Mouse (Mus musculus): ENCODE results near the gene Ss18l1. TPM values are rescaled to one million over a fixed set of nuclear protein-coding genes. Genes with fewer than 3 reads are reported as not detected.

Gene Ss18l1
- total and polyA plus RNA-seq, 3 experiments, result 3.1 to 4.3 TPM; not detected in 1

- Histone ChIP-seq H3K79me2 (ENCODE audit: control insufficient read depth, insufficient read depth, low read length, poor library complexity) (peaks cover 10% of the 10 kb centered on the region), H3K9me3 (replicated peaks; ENCODE audit: insufficient read depth, low read length) (no peaks in the 10 kb centered on the region), H3K4me1 (ENCODE audit: control insufficient read depth in 1 of 2, insufficient read depth in 2 of 2, low read length in 2 of 2) (peaks cover 0 to 8% of the 10 kb centered on the region in 2 experiments; a peak in 3 of 4 replicates), H3K4me3 (ENCODE audit: control insufficient read depth in 1 of 2, insufficient read depth in 1 of 2, low read depth in 2 of 2, low read length in 2 of 2) (no peak overlapping the region), H3K36me3 (ENCODE audit: control insufficient read depth in 1 of 2, insufficient read depth in 2 of 2, low read length in 2 of 2) (peaks cover 0 to 5% of the 10 kb centered on the region in 2 experiments; a peak in 3 of 4 replicates), H3K27ac (ENCODE audit: control insufficient read depth, low read depth, low read length) (no peak overlapping the region), H3K27me3 (ENCODE audit: control insufficient read depth in 1 of 2, insufficient read depth in 2 of 2, low read length in 2 of 2) (no peaks in the 10 kb centered on the region), H3K9ac (ENCODE audit: control insufficient read depth, low read depth, low read length, poor library complexity, severe bottlenecking) (no peak overlapping the region)
- TF ChIP-seq POLR2A (IDR thresholded peaks at IDR 0.05; ENCODE audit: control insufficient read depth in 1 of 2, insufficient read depth in 1 of 2, low read depth in 1 of 2, low read length in 2 of 2, poor library complexity in 1 of 2) (no peak), MAX (IDR thresholded peaks at IDR 0.05; ENCODE audit: low read length) (no peak), GATA1 (IDR thresholded peaks at IDR 0.05; ENCODE audit: low read depth, low read length) (no peak), SMC3 (IDR thresholded peaks at IDR 0.05; ENCODE audit: low read depth, low read length) (no peak), ZNF384 (IDR thresholded peaks at IDR 0.05; ENCODE audit: low read depth, low read length) (no peak), GABPA (IDR thresholded peaks at IDR 0.05; ENCODE audit: low read depth, low read length) (no peak), CHD1 (IDR thresholded peaks at IDR 0.05; ENCODE audit: low read depth, low read length) (no peak), TAL1 (IDR thresholded peaks at IDR 0.05; ENCODE audit: low read length) (no peak), CHD2 (IDR thresholded peaks at IDR 0.05; ENCODE audit: low read length) (no peak), UBTF (IDR thresholded peaks at IDR 0.05; ENCODE audit: borderline replicate concordance, insufficient read depth, low read depth, low read length) (no peak), E2F4 (IDR thresholded peaks at IDR 0.05; ENCODE audit: borderline replicate concordance, low read depth, low read length) (no peak), USF1 (IDR thresholded peaks at IDR 0.05; ENCODE audit: low read depth, low read length) (no peak), SIN3A (IDR thresholded peaks at IDR 0.05; ENCODE audit: low read length) (no peak), TCF12 (IDR thresholded peaks at IDR 0.05; ENCODE audit: low read depth, low read length) (no peak), EP300 (IDR thresholded peaks at IDR 0.05; ENCODE audit: low read depth in 1 of 2, low read length in 2 of 2) (no peak), HCFC1 (IDR thresholded peaks at IDR 0.05; ENCODE audit: low read depth, low read length) (no peak), MXI1 (IDR thresholded peaks at IDR 0.05; ENCODE audit: low read depth, low read length) (no peak), MEF2A (IDR thresholded peaks at IDR 0.05; ENCODE audit: extremely low read depth, insufficient replicate concordance, low read depth, low read length, poor library complexity, severe bottlenecking) (no peak)
- DNase-seq (ENCODE audit: low read depth, low spot score), result no peak
Measured at GRCm38 (mm10) chr2:180072886-180073285, 30.6 kb downstream of the Ss18l1 start.

DNA sequence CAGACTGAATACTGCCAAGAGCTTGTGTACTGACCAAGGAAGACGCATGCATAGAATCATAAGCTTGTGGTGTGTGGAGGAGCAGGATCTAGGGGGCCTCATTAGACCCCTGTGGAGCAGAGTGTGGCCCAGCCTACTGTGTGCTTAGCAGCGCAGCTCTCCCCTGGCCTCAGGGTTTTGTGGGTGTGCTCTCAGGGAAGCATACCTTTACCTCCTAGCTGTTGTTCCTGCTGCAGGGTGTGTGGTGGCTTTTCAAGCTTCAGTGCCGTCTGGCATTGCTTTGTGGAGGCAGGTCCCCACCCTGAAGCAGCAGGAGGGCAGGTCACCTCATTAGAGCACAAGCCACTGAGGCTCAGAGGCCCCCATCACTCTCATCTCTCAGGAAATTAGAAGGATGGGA lies 35.3 kb downstream of the Ss18l1 start:
- Histone ChIP-seq H3K4me1 (ENCODE audit: control insufficient read depth in 1 of 2, insufficient read depth in 2 of 2, low read length in 2 of 2) (no peaks in the 10 kb centered on the region), H3K36me3 (ENCODE audit: control insufficient read depth in 1 of 2, insufficient read depth in 2 of 2, low read length in 2 of 2) (peaks cover 0 to 2% of the 10 kb centered on the region in 2 experiments; a peak in 2 of 4 replicates), H3K27me3 (ENCODE audit: control insufficient read depth in 1 of 2, insufficient read depth in 2 of 2, low read length in 2 of 2) (no peaks in the 10 kb centered on the region), H3K27ac (ENCODE audit: control insufficient read depth, low read depth, low read length) (no peak overlapping the region), H3K9me3 (replicated peaks; ENCODE audit: insufficient read depth, low read length) (no peaks in the 10 kb centered on the region), H3K9ac (ENCODE audit: control insufficient read depth, low read depth, low read length, poor library complexity, severe bottlenecking) (no peak overlapping the region), H3K79me2 (ENCODE audit: control insufficient read depth, insufficient read depth, low read length, poor library complexity) (no peaks in the 10 kb centered on the region), H3K4me3 (ENCODE audit: control insufficient read depth in 1 of 2, insufficient read depth in 1 of 2, low read depth in 2 of 2, low read length in 2 of 2) (no peak overlapping the region)
- TF ChIP-seq ZMIZ1 (IDR thresholded peaks at IDR 0.05; ENCODE audit: low read depth, low read length), result no peak
- no peak for TF ChIP-seq USF2 (IDR thresholded peaks at IDR 0.05; ENCODE audit: borderline replicate concordance in 1 of 2, insufficient read depth in 1 of 2, low read depth in 1 of 2, low read length in 2 of 2)
- no peak for TF ChIP-seq TCF12 (IDR thresholded peaks at IDR 0.05; ENCODE audit: low read depth, low read length)
- TF ChIP-seq SIN3A (IDR thresholded peaks at IDR 0.05; ENCODE audit: low read length), result no peak
- no peak for TF ChIP-seq NRF1 (IDR thresholded peaks at IDR 0.05; ENCODE audit: insufficient read depth, low read depth, low read length, poor library complexity, severe bottlenecking)
- TF ChIP-seq POLR2AphosphoS5 (IDR thresholded peaks at IDR 0.05; ENCODE audit: borderline replicate concordance, low read depth, low read length), result no peak
- TF ChIP-seq TBP (IDR thresholded peaks at IDR 0.05; ENCODE audit: low read depth, low read length), result no peak
- no peak for TF ChIP-seq MXI1 (IDR thresholded peaks at IDR 0.05; ENCODE audit: low read depth, low read length)
- DNase-seq (ENCODE audit: low read depth, low spot score), result no peak

Data from MEL (cell line).